Mouse (Mus musculus): Measurements from ENCODE around the gene Alkbh8. TPM values are rescaled to one million over a fixed set of nuclear protein-coding genes. Genes with fewer than 3 reads are reported as not detected.

Gene Alkbh8
- polyA plus RNA-seq, 1 experiment from 2014 or later, result 19.4 TPM

Other genes starting within 250 kb of the Alkbh8 start
- gene Cwf19l2, start 68.5 kb downstream of the Alkbh8 start, polyA plus RNA-seq (2014; fragmentation: Nextera tagmentation; extraction: Ambion mirVana), result 10.6 and 14.2 TPM in 2 replicates
- 2.6 and 2.9 TPM in 2 replicates for gene Gucy1a2, start 197.6 kb downstream of the Alkbh8 start, polyA plus RNA-seq (2014; fragmentation: Nextera tagmentation; extraction: Ambion mirVana)